Mouse (Mus musculus) forebrain, embryonic 10.5 days (tissue): ENCODE results near the gene Cenpo. TPM values are rescaled to one million over a fixed set of nuclear protein-coding genes. Genes with fewer than 3 reads are reported as not detected.
"Not testable (repeated sequence)": the region's sequence is repeated elsewhere in the genome, so short reads cannot be mapped to it uniquely, and the experiment has no call there.

ENCODE experiments used
- DNase-seq: peaks from one replicate; pipeline ENCODE4 v3.0.0-alpha.2; 2017; ENCODE audit warnings: low spot score; ENCODE audit errors: extremely low spot score
- H3K27ac ChIP-seq: fragments of 300-500 bp; sonication (generic); 2 replicates; pipeline ENCODE4 v1.5.1; 2016; ENCODE audit warnings: mild to moderate bottlenecking
- H3K27me3 ChIP-seq: fragments of 300-500 bp; sonication (generic); 2 replicates; pipeline ENCODE4 v1.6.1; 2016; ENCODE audit warnings: mild to moderate bottlenecking; ENCODE audit not compliant: poor library complexity, severe bottlenecking
- H3K36me3 ChIP-seq: fragments of 300-500 bp; sonication (generic); replicated peaks from 2 replicates; pipeline ENCODE4 v1.6.1; 2016; ENCODE audit warnings: mild to moderate bottlenecking, moderate library complexity
- H3K4me1 ChIP-seq: fragments of 300-500 bp; sonication (generic); 2 replicates; pipeline ENCODE4 v1.6.1; 2016
- H3K4me3 ChIP-seq: fragments of 300-500 bp; sonication (generic); 2 replicates; pipeline ENCODE4 v1.5.1; 2016; ENCODE audit warnings: mild to moderate bottlenecking, moderate library complexity
- H3K9me3 ChIP-seq: fragments of 300-500 bp; sonication (generic); 2 replicates; pipeline ENCODE4 v1.6.1; 2016; ENCODE audit warnings: mild to moderate bottlenecking, moderate library complexity
- WGBS: fragments of 180-500 bp; shearing (Covaris S2); methylation state at CpG from one replicate; pipeline ENCODE4 v1.1.7; 2016; 5-methylcytosine and 5-hydroxymethylcytosine counted together
- polyA plus RNA-seq: library from polyadenylated mRNA; unstranded; fragments of >200 nt; fragmentation: Nextera tagmentation; extraction: Ambion mirVana; gene quantifications from 2 replicates; pipeline ENCODE4 v1.2.1, GENCODE M21; 2016

Gene Cenpo
- 20.6 and 22.2 TPM in 2 replicates for polyA plus RNA-seq

DNA sequence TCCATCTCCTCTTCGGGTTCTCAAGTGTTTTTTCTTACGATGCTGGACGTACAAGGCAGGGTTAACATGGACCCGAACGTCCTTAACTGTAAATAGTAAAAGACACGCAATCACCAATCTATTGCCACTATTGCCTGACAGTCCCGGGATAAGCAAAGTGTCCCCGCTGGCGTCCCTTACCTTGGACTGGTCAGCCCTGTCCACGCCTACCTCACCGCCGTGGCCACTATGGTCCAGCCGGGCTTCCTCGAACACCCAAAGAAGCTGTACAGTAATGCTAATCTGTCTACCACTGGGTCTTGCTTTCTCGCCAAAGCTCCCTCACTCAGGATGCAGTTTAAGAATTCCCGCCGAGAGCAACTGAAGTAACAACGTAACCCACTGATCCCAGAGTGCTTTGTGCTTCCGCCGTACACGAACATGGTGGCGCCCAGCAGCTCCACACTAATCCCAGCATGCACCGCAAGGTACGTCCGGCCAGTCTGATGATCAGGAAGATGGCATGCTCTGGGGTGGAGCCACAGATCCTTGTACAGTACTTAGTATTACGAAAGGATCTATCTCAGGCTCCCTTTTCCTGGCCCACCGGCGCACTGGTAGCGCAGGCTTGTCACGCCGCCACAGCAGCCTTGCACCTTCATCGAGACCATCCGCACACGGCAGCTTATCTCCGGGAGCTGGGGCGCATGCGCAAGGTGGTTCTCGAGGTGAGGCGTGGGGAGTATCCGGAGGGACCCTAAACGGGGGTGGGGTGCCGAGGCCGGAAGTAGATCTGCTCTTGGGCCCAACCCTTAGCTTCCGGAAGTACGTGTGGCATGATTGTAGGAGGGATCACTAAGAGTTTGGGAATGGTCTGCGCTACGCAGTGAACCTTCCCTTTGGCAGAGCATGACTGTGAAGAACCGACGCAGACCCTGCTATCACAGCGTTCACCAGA lies at the start of gene Cenpo, which contains the start of gene Ptrhd1:
Cenpo (minus strand) TSS at position 723 of the 937 bp plus-strand sequence.
Ptrhd1 (plus strand) TSS at position 456 of the 937 bp plus-strand sequence.
- Histone ChIP-seq H3K4me3 (peak within 1 kb of the TSS; percentile 77), H3K9me3 (no peaks in the 10 kb centered on the region), H3K27ac (peak within 1 kb of the TSS; percentile 97), H3K36me3 (peaks cover 41% of the 10 kb centered on the region), H3K27me3 (no peaks in the 10 kb centered on the region), H3K4me1 (peaks cover 19% of the 10 kb centered on the region)
- WGBS: under 1% methylated on average over 50 of the region's 50 CpGs
- DNase-seq: peak; percentile 97

GRCm38 (mm10) chr12:4279878-4280277 lies 45.8 kb upstream of the Cenpo start:
- 88% methylated on average over 3 of the region's 3 CpGs for WGBS
- Histone ChIP-seq H3K9me3 (no peaks in the 10 kb centered on the region), H3K27ac (no peak overlapping the region), H3K4me3 (no peak overlapping the region), H3K36me3 (no peaks in the 10 kb centered on the region), H3K4me1 (no peaks in the 10 kb centered on the region), H3K27me3 (no peaks in the 10 kb centered on the region)
- DNase-seq: no peak

- Histone ChIP-seq H3K27ac (no peak overlapping the region), H3K9me3 (no peaks in the 10 kb centered on the region), H3K4me1 (no peaks in the 10 kb centered on the region), H3K36me3 (peaks cover 6% of the 10 kb centered on the region), H3K27me3 (no peaks in the 10 kb centered on the region), H3K4me3 (no peak overlapping the region)
- no peak for DNase-seq
- 88% methylated on average over 3 of the region's 3 CpGs for WGBS
These were observed 45.1 kb upstream of the Cenpo start for GRCm38 (mm10) chr12:4278978-4279755.

- 96% methylated on average over 6 of the region's 6 CpGs for WGBS
- Histone ChIP-seq H3K9me3 (no peaks in the 10 kb centered on the region), H3K4me3 (no peak overlapping the region), H3K4me1 (no peaks in the 10 kb centered on the region), H3K27ac (no peak overlapping the region), H3K27me3 (no peaks in the 10 kb centered on the region), H3K36me3 (peaks cover 13% of the 10 kb centered on the region)
- no peak for DNase-seq
These were observed 37.0 kb upstream of the Cenpo start for GRCm38 (mm10) chr12:4271078-4271477.

- 91% methylated on average over 4 of the region's 4 CpGs for WGBS
- H3K4me1 ChIP-seq: no peaks in the 10 kb centered on the region
- H3K9me3 ChIP-seq: no peaks in the 10 kb centered on the region
- no peak for DNase-seq
- no peaks in the 10 kb centered on the region for H3K27me3 ChIP-seq
- no peak overlapping the region for H3K27ac ChIP-seq
- peaks cover 11% of the 10 kb centered on the region for H3K36me3 ChIP-seq
- H3K4me3 ChIP-seq: no peak overlapping the region
These were observed 33.7 kb upstream of the Cenpo start for GRCm38 (mm10) chr12:4267765-4268164.

DNA sequence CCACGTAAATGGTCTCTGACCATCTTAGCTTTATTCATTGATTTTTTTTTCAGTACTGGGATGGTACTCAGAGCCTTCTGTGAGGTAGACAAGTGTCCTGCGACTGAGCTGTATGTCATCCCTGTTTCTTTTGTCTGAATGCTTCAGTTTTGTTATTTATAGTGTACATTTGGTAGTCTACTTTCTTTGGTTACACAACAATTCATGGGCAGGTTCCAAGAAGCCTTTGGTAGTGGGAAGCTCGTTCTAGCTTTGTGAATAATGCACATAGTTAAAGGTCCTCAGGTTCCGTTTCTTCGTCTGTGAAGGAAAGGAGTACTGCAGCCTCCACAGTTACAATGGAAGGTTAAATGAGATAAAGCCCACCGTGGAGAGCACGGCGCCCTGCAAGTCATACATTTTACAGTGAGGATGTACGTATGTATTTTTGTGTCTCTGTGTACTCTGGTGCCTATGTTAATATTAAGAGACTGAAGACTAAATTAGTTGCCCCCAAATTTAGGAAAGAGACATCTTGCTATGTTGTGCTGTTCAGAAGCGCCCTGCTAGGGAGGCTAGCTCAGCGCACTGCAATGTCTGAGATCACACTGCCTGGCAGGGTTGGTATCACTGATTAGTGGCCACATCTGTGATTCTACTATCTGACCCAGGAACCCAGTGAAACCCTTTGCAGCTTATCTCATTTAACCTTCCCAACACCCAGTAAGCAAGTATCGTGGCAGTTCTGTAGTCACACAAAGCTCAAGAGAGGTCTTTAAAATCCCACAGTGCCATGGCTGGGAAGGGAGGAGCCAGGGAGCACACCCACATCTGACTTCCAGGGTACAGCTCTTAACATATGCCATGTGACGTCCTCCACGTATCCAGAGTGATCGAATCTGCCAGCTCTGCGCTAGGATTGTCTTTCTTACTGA lies 18.9 kb upstream of the Cenpo start:
- Histone ChIP-seq H3K27ac (no peak overlapping the region), H3K4me3 (no peak overlapping the region), H3K9me3 (no peaks in the 10 kb centered on the region), H3K36me3 (peaks cover 8% of the 10 kb centered on the region), H3K4me1 (peaks cover 10% of the 10 kb centered on the region), H3K27me3 (no peaks in the 10 kb centered on the region)
- DNase-seq: peak; percentile 6
- 93% methylated on average over 16 of the region's 16 CpGs for WGBS

DNA sequence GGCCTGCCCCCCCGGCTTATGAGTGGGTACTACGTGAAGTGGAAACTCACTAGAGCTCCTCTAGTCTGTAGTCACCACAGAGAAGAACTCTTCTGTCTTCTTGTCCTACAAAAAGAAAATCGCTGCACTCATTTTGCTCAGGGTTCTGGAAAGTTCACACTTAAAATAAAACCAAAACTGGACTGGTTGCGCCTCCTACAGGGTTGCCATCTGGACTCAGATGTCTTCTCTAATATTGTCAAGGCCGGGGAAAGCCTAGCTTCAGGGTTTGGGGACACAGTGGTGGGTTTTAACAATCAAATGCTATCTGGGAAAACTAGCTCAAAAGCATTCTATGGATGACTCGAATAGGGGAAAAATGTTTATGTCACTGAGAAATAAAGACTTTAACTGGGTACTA lies 15.7 kb upstream of the Cenpo start:
- no peak overlapping the region for H3K27ac ChIP-seq
- no peak overlapping the region for H3K4me3 ChIP-seq
- no peaks in the 10 kb centered on the region for H3K27me3 ChIP-seq
- H3K36me3 ChIP-seq: peaks cover 8% of the 10 kb centered on the region
- WGBS: 87% methylated on average over 6 of the region's 6 CpGs
- no peaks in the 10 kb centered on the region for H3K9me3 ChIP-seq
- DNase-seq: no peak
- peaks cover 12% of the 10 kb centered on the region for H3K4me1 ChIP-seq

GRCm38 (mm10) chr12:4245742-4246141 lies 11.6 kb upstream of the Cenpo start:
- Histone ChIP-seq H3K27me3 (no peaks in the 10 kb centered on the region), H3K36me3 (0 out of 2 replicates have a peak, but pooled peaks cover 3% of the 10 kb centered on the region), H3K4me1 (peaks cover 12% of the 10 kb centered on the region), H3K27ac (no peak overlapping the region), H3K4me3 (no peak overlapping the region), H3K9me3 (no peaks in the 10 kb centered on the region)
- WGBS: 86% methylated on average over 10 of the region's 10 CpGs
- no peak for DNase-seq

- Histone ChIP-seq H3K27me3 (no peaks in the 10 kb centered on the region), H3K4me1 (peaks cover 12% of the 10 kb centered on the region), H3K9me3 (no peaks in the 10 kb centered on the region), H3K36me3 (0 out of 2 replicates have a peak, but pooled peaks cover 6% of the 10 kb centered on the region), H3K4me3 (no peak overlapping the region), H3K27ac (no peak overlapping the region)
- WGBS: 90% methylated on average over 2 of the region's 2 CpGs
- DNase-seq: no peak
These were observed 9.7 kb upstream of the Cenpo start for GRCm38 (mm10) chr12:4243805-4244204.

- not testable (repeated sequence) for H3K4me1 ChIP-seq, DNase-seq, H3K27ac ChIP-seq, H3K27me3 ChIP-seq, H3K9me3 ChIP-seq, H3K4me3 ChIP-seq
- WGBS: 85% methylated on average over 8 of the region's 8 CpGs
- H3K36me3 ChIP-seq: peaks cover 17% of the 10 kb centered on the region
These were observed 6.2 kb upstream of the Cenpo start for GRCm38 (mm10) chr12:4240281-4240680.

DNA sequence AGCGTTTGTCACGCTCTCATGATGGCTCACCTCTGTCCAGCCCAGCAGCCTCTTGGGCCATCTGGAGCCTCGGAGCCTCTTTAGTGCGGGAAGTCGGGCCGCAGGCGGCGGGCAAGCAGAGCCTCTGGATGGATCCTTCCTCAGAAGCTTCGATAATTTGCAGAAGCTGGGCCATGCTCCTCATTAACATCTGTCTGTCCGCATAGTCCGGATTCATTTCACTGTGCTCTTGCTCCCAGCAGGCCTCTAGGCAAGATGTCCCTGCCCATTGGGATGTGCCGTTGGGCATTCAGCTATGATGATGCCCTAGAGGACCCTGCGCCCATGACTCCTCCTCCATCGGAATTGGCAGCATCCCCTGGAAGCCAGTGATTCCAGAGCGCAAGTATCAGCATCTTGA lies 3.4 kb upstream of the Cenpo start:
- DNase-seq: no peak
- WGBS: 95% methylated on average over 15 of the region's 15 CpGs
- Histone ChIP-seq H3K27ac (no peak overlapping the region), H3K4me1 (peaks cover 17% of the 10 kb centered on the region), H3K4me3 (no peak overlapping the region), H3K27me3 (no peaks in the 10 kb centered on the region), H3K36me3 (peaks cover 17% of the 10 kb centered on the region), H3K9me3 (no peaks in the 10 kb centered on the region)

GRCm38 (mm10) chr12:4232777-4233176 lies 1.3 kb downstream of the Cenpo start:
- Histone ChIP-seq H3K36me3 (peaks cover 47% of the 10 kb centered on the region), H3K27me3 (no peaks in the 10 kb centered on the region), H3K27ac (no peak overlapping the region), H3K9me3 (no peaks in the 10 kb centered on the region), H3K4me3 (peak overlapping the region; percentile 77), H3K4me1 (peaks cover 19% of the 10 kb centered on the region)
- DNase-seq: no peak
- 70% methylated on average over 4 of the region's 4 CpGs for WGBS
